In genomic region chr11:68852932-68853409, GRCm38 (mm10) we compare ENCODE assay signal across 1 mouse cellular context.
A peak's percentile ranks its signal among the peaks of the same experiment; 100 is the strongest.
TF ChIP-seq lines count a peak whose summit lies in the region.

No protein-coding gene starts in this region.

TF ChIP-seq in MEL, 35 proteins besides CTCF, POLR2A, EP300 and RAD21 (continued from another document):
- TF ChIP-seq E2F4 (IDR thresholded peaks at IDR 0.05; ENCODE audit: borderline replicate concordance, low read depth, low read length) = no peak
- peak; percentile 80 for TF ChIP-seq KAT2A (conservative IDR thresholded peaks at IDR 0.05; ENCODE audit: low read depth, low read length)
- peak; percentile 37; the same call in 1 of the 2 replicates for TF ChIP-seq RCOR1 (IDR thresholded peaks at IDR 0.05; ENCODE audit: low read depth, low read length)
- TF ChIP-seq SIN3A (IDR thresholded peaks at IDR 0.05; ENCODE audit: low read length) = peak; percentile 93
- peak; percentile 13; the same call in 1 of the 2 replicates for TF ChIP-seq POLR2AphosphoS5 (IDR thresholded peaks at IDR 0.05; ENCODE audit: borderline replicate concordance, low read depth, low read length)
- TF ChIP-seq ZKSCAN1 (IDR thresholded peaks at IDR 0.05; ENCODE audit: low read depth, low read length) = no peak
- peak; percentile 93 for TF ChIP-seq MAZ (IDR thresholded peaks at IDR 0.05; ENCODE audit: low read depth, low read length)
- no peak for TF ChIP-seq CHD1 (IDR thresholded peaks at IDR 0.05; ENCODE audit: low read depth, low read length)
- TF ChIP-seq USF1 (IDR thresholded peaks at IDR 0.05; ENCODE audit: low read depth, low read length) = peak; percentile 100
- TF ChIP-seq ZMIZ1 (IDR thresholded peaks at IDR 0.05; ENCODE audit: low read depth, low read length) = peak; percentile 97
- TF ChIP-seq MAX (IDR thresholded peaks at IDR 0.05; ENCODE audit: low read length) = peak; percentile 98
TF ChIP-seq in MEL: peak in this region for 25.
